Mouse (Mus musculus) cortical plate, adult 2 months (tissue): Measurements from ENCODE around the gene Ifitm5.

Source experiments
- CTCF ChIP-seq: fragments of 200-500 bp; IDR thresholded peaks from 2 replicates; pipeline ENCODE4 v1.5.1; 2011; ENCODE audit warnings: mild to moderate bottlenecking, control low read depth, low read length; ENCODE audit not compliant: insufficient read depth; ENCODE audit errors: extremely low read depth
- POLR2A ChIP-seq: fragments of 200-500 bp; IDR thresholded peaks from 2 replicates; pipeline ENCODE4 v1.6.1; 2011; ENCODE audit warnings: mild to moderate bottlenecking, low read length, control low read depth; ENCODE audit not compliant: insufficient read depth; ENCODE audit errors: extremely low read depth

- TF ChIP-seq CTCF (no peak), POLR2A (no peak)
These were observed 11.7 kb downstream of the Ifitm5 start for GRCm38 (mm10) chr7:140938436-140938835.
